Mouse (Mus musculus) spleen, postnatal 36 days (tissue): ENCODE measurements at regions not wholly inside any gene's neighbourhood (a gene's known extent, or its start where the extent isn't known, plus 50 kb on each side); places are given as distances from the start of the nearest gene placed in this dataset.

Experiments used
- DNase-seq, 2 experiments: peaks; one replicate each; pipeline ENCODE4 v3.0.0; 2022; ENCODE audit warnings: low spot score in 2 of 2, mixed read lengths in 1 of 2

DNA sequence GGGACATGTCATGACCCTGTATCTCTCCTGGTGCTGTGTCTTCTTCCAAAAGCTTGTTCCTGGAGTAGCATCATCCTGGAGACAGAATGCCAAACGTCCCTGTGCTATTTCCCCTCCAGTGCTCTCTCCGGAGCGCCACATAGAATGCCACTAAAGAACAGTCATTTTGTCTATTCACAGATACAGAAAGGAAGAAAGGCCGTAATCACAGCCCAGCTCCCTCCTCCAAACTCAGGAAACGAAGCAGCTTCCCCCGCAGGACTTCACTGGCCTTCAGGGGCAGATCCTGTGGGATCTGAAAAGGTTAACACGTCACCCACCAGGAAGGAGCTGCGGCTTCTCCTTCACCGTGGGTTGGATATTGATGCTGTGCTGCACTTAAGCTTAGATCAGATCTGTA, 140.7 kb downstream of the Usp46 start:
- no peak for DNase-seq

DNA sequence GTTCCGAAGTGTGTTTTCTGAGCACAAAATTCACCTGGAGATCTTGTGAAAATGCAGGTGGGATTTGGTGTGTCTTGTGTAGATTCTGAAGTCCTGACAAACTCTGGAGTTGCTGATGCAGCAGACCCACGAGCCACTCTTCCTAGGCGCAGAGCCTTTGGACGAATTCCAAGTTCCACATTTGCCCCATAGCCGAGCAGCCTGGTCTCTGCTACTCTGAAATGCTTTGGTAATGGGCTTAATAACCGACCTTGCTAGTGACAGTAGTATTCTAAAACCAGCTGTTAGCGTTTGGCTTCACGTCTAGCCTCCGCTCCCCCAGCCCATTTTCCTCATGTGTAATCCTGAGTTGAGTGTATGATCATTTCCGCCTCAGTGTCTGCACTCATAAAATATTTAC, 139.5 kb downstream of the Usp46 start:
- DNase-seq = no peak

DNA sequence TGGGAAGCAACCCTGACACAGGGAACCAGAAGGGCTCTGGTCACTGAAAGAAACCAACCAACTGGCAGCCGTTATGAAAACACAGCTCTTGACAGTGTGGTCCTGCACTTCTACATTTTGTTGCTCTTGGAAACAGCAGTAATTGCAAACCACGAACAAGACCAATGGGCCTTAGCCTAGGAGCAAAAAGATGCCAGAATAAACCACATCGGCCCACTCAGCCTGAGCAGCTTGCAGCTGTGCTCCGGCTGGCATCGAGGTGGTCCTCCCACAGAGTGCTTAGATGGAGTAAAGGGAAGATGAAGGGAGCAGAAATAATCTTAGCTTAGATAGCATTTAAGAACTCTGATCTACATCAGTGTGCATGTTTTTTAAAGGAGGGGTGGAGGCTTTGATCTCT, 138.0 kb downstream of the Usp46 start:
- DNase-seq = no peak

DNA sequence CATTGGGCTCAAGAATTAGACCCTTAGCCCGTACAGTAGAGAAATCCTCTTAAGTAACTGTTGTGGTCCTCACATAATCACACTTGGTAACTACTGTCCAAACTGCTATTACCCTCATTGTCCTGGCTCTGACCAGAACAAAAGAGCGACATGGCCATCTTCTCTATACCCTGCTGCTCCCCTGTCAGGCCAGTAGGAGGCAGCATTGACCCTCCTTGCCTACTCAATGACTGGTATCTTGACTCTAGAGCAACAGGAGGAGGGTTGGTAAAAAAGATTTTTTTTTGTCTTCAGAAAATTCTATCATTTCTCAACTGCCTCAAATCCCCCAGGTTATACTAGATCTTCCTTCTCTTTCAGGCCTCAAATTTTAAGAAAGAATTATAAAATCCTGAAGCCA, 130.4 kb downstream of the Usp46 start:
- DNase-seq = no peak

DNA sequence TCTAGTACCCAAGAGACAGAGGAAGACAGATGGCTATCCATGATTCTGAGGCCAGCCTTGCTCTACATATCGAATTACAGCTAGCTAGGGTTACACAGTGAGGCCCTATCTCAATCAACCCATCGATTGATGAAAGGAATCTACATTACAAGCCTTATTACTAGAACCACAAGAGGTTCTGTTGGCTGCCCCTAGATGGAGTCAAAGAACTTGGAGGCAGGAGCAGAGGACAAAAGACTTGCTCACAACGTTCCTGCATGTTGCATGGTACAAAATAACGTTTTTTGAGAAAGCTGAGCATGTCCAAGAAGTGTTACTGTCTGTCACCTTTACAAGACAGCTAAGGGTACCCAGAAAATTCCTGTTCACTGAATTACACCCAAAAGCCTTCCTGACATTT, 129.8 kb downstream of the Usp46 start:
- DNase-seq = no peak

DNA sequence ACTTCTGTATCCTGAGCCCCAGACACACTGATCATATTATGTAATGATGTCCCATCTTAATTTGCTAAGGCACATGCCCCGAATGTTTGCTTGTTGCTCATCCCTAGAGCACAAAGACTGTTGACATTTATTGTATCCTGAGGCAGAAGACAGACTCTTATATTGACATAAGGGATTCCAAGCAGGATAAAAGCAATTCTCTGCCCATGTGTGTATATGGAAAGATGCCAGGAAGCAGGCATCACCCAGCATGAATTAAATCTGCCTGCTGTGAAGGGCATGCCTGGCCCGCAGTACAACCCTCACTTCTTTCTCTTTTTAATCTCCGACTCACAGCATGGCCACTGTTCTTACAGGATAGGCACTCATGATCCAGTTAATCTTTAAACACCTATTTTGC, 125.3 kb downstream of the Usp46 start:
- no peak for DNase-seq

DNA sequence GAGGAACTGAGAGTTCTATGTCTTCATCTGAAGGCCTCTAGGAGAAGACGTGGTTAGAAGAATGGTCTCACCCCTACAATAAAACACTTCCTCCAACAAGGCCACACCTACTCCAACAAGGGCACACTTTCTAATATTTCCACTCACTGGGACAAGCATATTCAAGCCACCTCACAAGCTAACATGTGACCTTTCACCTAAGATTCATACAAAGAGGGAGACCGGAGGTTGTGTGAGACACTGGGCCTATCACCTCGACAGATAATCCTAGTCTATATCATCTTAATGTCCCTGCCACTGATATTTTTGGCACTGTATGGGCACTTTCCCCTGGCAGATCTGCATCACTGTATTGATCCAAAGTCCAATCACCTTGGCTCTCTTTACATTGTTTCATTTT, 122.6 kb downstream of the Usp46 start:
- DNase-seq = no peak

DNA sequence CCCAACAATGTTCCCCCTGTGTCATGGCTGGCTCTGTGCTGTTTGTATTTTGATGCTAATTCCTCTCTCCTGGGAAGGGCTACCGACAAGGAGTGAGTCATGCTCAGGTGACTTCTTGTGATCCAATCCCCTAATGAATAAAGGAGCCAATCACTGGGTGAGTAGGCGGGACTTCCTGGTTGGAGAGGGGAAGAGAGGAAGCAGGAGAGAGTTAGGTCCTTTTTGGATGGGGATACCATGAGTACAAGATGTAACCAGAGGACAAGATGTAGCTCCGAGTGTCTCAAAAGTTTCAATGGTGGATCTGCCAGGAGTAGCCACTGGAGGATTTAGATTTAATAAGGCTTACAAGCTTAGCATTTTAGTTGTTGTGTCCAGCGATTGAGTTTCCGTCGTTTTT, 122.1 kb downstream of the Usp46 start:
- DNase-seq = no peak

DNA sequence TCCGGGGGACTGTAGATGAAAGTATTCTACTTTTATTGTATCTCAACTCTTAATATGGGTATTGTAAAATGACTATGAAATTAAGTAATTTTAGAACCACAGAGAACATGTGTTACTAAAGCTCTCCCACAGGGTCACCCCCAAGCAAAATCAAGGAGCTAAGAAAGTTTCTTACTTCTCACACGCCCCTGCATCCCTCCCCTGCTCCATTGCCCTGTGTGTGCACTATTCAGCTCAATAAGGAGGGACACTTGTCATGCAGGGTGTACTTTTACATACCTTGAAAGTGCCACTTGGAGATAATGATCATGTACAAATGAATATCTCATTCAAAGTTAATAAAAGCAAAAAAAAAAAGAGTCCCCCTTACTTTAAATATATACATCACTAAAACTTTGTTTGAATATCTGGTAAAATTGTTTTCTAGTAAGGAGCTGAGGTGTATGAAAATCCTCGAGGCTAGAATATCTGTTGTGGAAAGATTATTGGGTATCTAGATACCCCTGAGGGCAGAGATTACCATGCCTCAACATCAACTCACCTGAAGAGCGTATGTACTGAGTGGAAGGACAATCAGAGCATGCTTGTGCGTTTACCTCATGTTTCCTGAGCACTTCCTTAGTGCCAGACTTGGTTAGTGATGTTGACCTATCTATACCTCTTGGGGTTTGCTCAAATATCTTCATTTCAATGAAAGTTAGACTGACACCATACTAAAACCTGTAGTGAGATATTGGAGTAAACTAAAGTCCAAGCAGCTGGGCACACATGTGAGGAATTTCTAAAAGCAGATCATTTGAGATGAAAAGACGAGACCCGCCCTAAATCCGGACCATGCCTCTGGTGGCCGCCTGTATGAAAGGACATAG, 120.0 kb downstream of the Usp46 start:
- no peak for DNase-seq
